Mouse (Mus musculus) CH12.LX (cell line): ENCODE results near the gene Rpa2. TPM values are rescaled to one million over a fixed set of nuclear protein-coding genes. Genes with fewer than 3 reads are reported as not detected.

ENCODE experiments used
- DNase-seq: peaks from one replicate; pipeline ENCODE4 v3.0.0-alpha.2; 2013; ENCODE audit errors: extremely low read depth
- H3K27ac ChIP-seq: 2 replicates; pipeline ENCODE4 v1.5.1; 2012; ENCODE audit warnings: low read depth, mild to moderate bottlenecking, control low read depth, moderate library complexity; ENCODE audit not compliant: insufficient read depth
- H3K27me3 ChIP-seq: replicated peaks from 2 replicates; pipeline ENCODE3; 2012; ENCODE audit warnings: inconsistent platforms
- H3K36me3 ChIP-seq, 2 experiments: replicated peaks in 1 of 2; 2 replicates each; pipeline versions ENCODE3 to v1.6.1; 2012; ENCODE audit warnings: inconsistent platforms in 1 of 2, low read length in 1 of 2, mild to moderate bottlenecking in 1 of 2, mixed read lengths in 1 of 2, moderate library complexity in 1 of 2; ENCODE audit not compliant: control insufficient read depth in 1 of 2, insufficient read depth in 1 of 2
- H3K4me1 ChIP-seq, 2 experiments: 2 replicates each; pipeline ENCODE4 v1.6.1; 2012; ENCODE audit warnings: inconsistent platforms in 1 of 2, moderate library complexity in 1 of 2; ENCODE audit not compliant: insufficient read depth in 2 of 2, control insufficient read depth in 1 of 2
- H3K4me2 ChIP-seq: 2 replicates; pipeline ENCODE4 v1.6.1; 2012; ENCODE audit warnings: low read depth, mild to moderate bottlenecking, control low read depth; ENCODE audit not compliant: poor library complexity, insufficient read depth, severe bottlenecking
- H3K4me3 ChIP-seq, 3 experiments: fragments of 150-350 bp in 1 of 3; sonication (generic) in 1 of 3; replicated peaks in 1 of 3; 2 replicates each; pipeline versions ENCODE3 to v1.5.1; 2011 to 2012; ENCODE audit warnings: low read depth in 2 of 3, low read length in 2 of 3, mild to moderate bottlenecking in 2 of 3, moderate library complexity in 2 of 3, control low read depth in 1 of 3, improper control_type of control experiment in 1 of 3, inconsistent platforms in 1 of 3, mixed read lengths in 1 of 3; ENCODE audit not compliant: poor library complexity in 1 of 3
- H3K79me2 ChIP-seq: replicated peaks from 2 replicates; pipeline ENCODE4 v1.6.1; 2012; ENCODE audit warnings: mild to moderate bottlenecking, moderate library complexity; ENCODE audit not compliant: control insufficient read depth, poor library complexity, insufficient read depth, severe bottlenecking; ENCODE audit errors: extremely low read depth
- H3K9ac ChIP-seq: 2 replicates; pipeline ENCODE4 v1.6.1; 2012; ENCODE audit warnings: low read depth, mild to moderate bottlenecking, control low read depth, moderate library complexity; ENCODE audit not compliant: insufficient read depth
- H3K9me3 ChIP-seq: replicated peaks from 2 replicates; pipeline ENCODE3; 2012; ENCODE audit warnings: low read length, inconsistent platforms, mixed read lengths
- BHLHE40 ChIP-seq: IDR thresholded peaks from 2 replicates; pipeline ENCODE4 v1.6.1; 2011; ENCODE audit warnings: mild to moderate bottlenecking, low read depth, low read length, improper control_type of control experiment
- CHD2 ChIP-seq: IDR thresholded peaks from 2 replicates; pipeline ENCODE4 v1.6.1; 2011; ENCODE audit warnings: low read length, improper control_type of control experiment
- ELF1 ChIP-seq: IDR thresholded peaks from 2 replicates; pipeline ENCODE4 v1.6.1; 2014; ENCODE audit warnings: low read depth, mild to moderate bottlenecking, inconsistent platforms, low read length, improper control_type of control experiment
- EP300 ChIP-seq: IDR thresholded peaks from 2 replicates; pipeline ENCODE4 v1.6.1; 2011; ENCODE audit warnings: low read length, improper control_type of control experiment
- ETS1 ChIP-seq: conservative IDR thresholded peaks from 2 replicates; pipeline ENCODE4 v1.6.1; 2012; ENCODE audit warnings: low read depth, mild to moderate bottlenecking, inconsistent platforms, low read length, improper control_type of control experiment, moderate library complexity
- HCFC1 ChIP-seq: IDR thresholded peaks from 2 replicates; pipeline ENCODE4 v1.6.1; 2012; ENCODE audit warnings: low read depth, mild to moderate bottlenecking, inconsistent platforms, low read length, improper control_type of control experiment
- IRF4 ChIP-seq: IDR thresholded peaks from 2 replicates; pipeline ENCODE4 v1.6.1; 2014; ENCODE audit warnings: low read depth, mild to moderate bottlenecking, inconsistent platforms, low read length, improper control_type of control experiment
- JUND ChIP-seq: conservative IDR thresholded peaks from 2 replicates; pipeline ENCODE4 v1.6.1; 2011; ENCODE audit warnings: low read depth, low read length, improper control_type of control experiment
- MAFK ChIP-seq: IDR thresholded peaks from 2 replicates; pipeline ENCODE4 v1.6.1; 2011; ENCODE audit warnings: low read length, improper control_type of control experiment; ENCODE audit not compliant: insufficient replicate concordance
- MAX ChIP-seq: IDR thresholded peaks from 2 replicates; pipeline ENCODE4 v1.6.1; 2011; ENCODE audit warnings: low read length, improper control_type of control experiment
- MAZ ChIP-seq: IDR thresholded peaks from 2 replicates; pipeline ENCODE4 v1.6.1; 2012; ENCODE audit warnings: low read depth, mild to moderate bottlenecking, inconsistent platforms, low read length, improper control_type of control experiment, moderate library complexity
- MEF2A ChIP-seq: IDR thresholded peaks from 2 replicates; pipeline ENCODE4 v1.6.1; 2014; ENCODE audit warnings: low read depth, mild to moderate bottlenecking, inconsistent platforms, low read length, improper control_type of control experiment, borderline replicate concordance
- MYC ChIP-seq: IDR thresholded peaks from 2 replicates; pipeline ENCODE4 v1.6.1; 2011; ENCODE audit warnings: low read depth, mild to moderate bottlenecking, improper control_type of control experiment, low read length
- NELFE ChIP-seq: IDR thresholded peaks from 2 replicates; pipeline ENCODE4 v1.6.1; 2011; ENCODE audit warnings: low read depth, low read length, improper control_type of control experiment
- POLR2A ChIP-seq: IDR thresholded peaks from 2 replicates; pipeline ENCODE4 v1.6.1; 2011; ENCODE audit warnings: low read depth, mild to moderate bottlenecking, improper control_type of control experiment, low read length
- RAD21 ChIP-seq: IDR thresholded peaks from 2 replicates; pipeline ENCODE4 v1.6.1; 2011; ENCODE audit warnings: low read depth, mild to moderate bottlenecking, low read length, improper control_type of control experiment, moderate library complexity
- SIN3A ChIP-seq: IDR thresholded peaks from 2 replicates; pipeline ENCODE4 v1.6.1; 2012; ENCODE audit warnings: low read length, improper control_type of control experiment, inconsistent platforms
- TBP ChIP-seq: conservative IDR thresholded peaks from 2 replicates; pipeline ENCODE4 v1.6.1; 2011; ENCODE audit warnings: low read depth, low read length, improper control_type of control experiment
- TCF12 ChIP-seq: IDR thresholded peaks from 2 replicates; pipeline ENCODE4 v1.6.1; 2014; ENCODE audit warnings: low read depth, mild to moderate bottlenecking, inconsistent platforms, low read length, improper control_type of control experiment
- ZC3H11A ChIP-seq: IDR thresholded peaks from 2 replicates; pipeline ENCODE4 v1.6.1; 2012; ENCODE audit warnings: low read depth, mild to moderate bottlenecking, inconsistent platforms, low read length, improper control_type of control experiment
- ZKSCAN1 ChIP-seq: IDR thresholded peaks from 2 replicates; pipeline ENCODE4 v1.6.1; 2012; ENCODE audit warnings: low read depth, inconsistent platforms, low read length, improper control_type of control experiment, borderline replicate concordance
- ZMIZ1 ChIP-seq: IDR thresholded peaks from 2 replicates; pipeline ENCODE4 v1.6.1; 2012; ENCODE audit warnings: low read depth, mild to moderate bottlenecking, inconsistent platforms, low read length, improper control_type of control experiment
- ZNF384 ChIP-seq: IDR thresholded peaks from 2 replicates; pipeline ENCODE4 v1.6.1; 2012; ENCODE audit warnings: low read depth, low read length, improper control_type of control experiment, inconsistent platforms
- dilution Hi-C: fragments of 300-500 bp; cut with MboI; formaldehyde crosslinking; loops from 2 replicates; pipeline ENCODE4 v1.14.3; 2020; ENCODE audit warnings: low sequenced_read_pairs; ENCODE audit not compliant: extremely low pct_unique_long_range_greater_than_20kb, extremely low pct_ligation_motif_present
- in situ Hi-C: fragments of 300-500 bp; cut with MboI; formaldehyde crosslinking; loops from 3 replicates; pipeline ENCODE4 v1.14.3; 2019; ENCODE audit warnings: low sequenced_read_pairs, low pct_ligation_motif_present, low pct_unique_long_range_greater_than_20kb, mixed read lengths
- polyA plus RNA-seq: library from polyadenylated mRNA; unstranded; fragments of >175 nt; gene quantifications from 2 replicates; pipeline ENCODE4 v1.2.1, GENCODE M21; 2012; ENCODE audit warnings: low read depth; ENCODE audit not compliant: insufficient read length
- total RNA-seq, 2 experiments: library from RNA; depleted of rRNA; stranded (reverse); fragments of 300-350 nt in 1 of 2; fragments of >200 nt in 1 of 2; gene quantifications; 2 replicates each; pipeline ENCODE4 v1.2.3; 2012 to 2014

Rpa2 gene
- total and polyA plus RNA-seq, 3 experiments: 80.2 to 142 (median 97.9) TPM

GRCm38 (mm10) chr4:132802171-132802637 lies 34.1 kb downstream of the Rpa2 start:
- DNase-seq: peak; percentile 80
- no peaks in the 10 kb centered on the region for H3K27me3 ChIP-seq
- H3K36me3 ChIP-seq: no peaks in the 10 kb centered on the region
- H3K4me1 ChIP-seq: peaks cover 10 to 61% of the 10 kb centered on the region in 2 experiments
- in situ Hi-C loops (no loop called here), dilution Hi-C loops (no loop called here)
- peak overlapping the region; percentile 90 for H3K4me2 ChIP-seq
- no peaks in the 10 kb centered on the region for H3K9me3 ChIP-seq
- 0 out of 2 replicates have a peak, but pooled peaks have one; percentile 28 for TF ChIP-seq MYC
- no peak for TF ChIP-seq ZMIZ1
- TF ChIP-seq MEF2A: peak; percentile 78; the same call in 1 of the 2 replicates
- TF ChIP-seq RAD21: no peak
- TF ChIP-seq MAFK: no peak
- TF ChIP-seq MAZ: 0 out of 2 replicates have a peak, but pooled peaks have one; percentile 44
- peak; percentile 95 for TF ChIP-seq TCF12
- TF ChIP-seq POLR2A: peak; percentile 70; the same call in 1 of the 2 replicates
- TF ChIP-seq MAX: 0 out of 2 replicates have a peak, but pooled peaks have one; percentile 33
- TF ChIP-seq SIN3A: peak; percentile 5; the same call in 1 of the 2 replicates
- TF ChIP-seq ZC3H11A: no peak
- peak; percentile 76 for TF ChIP-seq ELF1
- no peak for TF ChIP-seq TBP
- peak; percentile 80 for TF ChIP-seq ZNF384
- peak; percentile 76 for TF ChIP-seq EP300
- TF ChIP-seq ZKSCAN1: no peak
- peak; percentile 76 for TF ChIP-seq ETS1
- TF ChIP-seq BHLHE40: peak; percentile 50; the same call in 1 of the 2 replicates
- no peak for TF ChIP-seq JUND
- peak; percentile 61 for TF ChIP-seq NELFE
- peak; percentile 51; the same call in 1 of the 2 replicates for TF ChIP-seq CHD2
- TF ChIP-seq HCFC1: peak; percentile 46; the same call in 1 of the 2 replicates
- peak; percentile 83 for TF ChIP-seq IRF4
- H3K9ac ChIP-seq: peak overlapping the region; percentile 91
- peak overlapping the region; percentile 98 for H3K27ac ChIP-seq
- H3K79me2 ChIP-seq: no peaks in the 10 kb centered on the region
- peak overlapping the region; percentile 13 to 52 (median 43) for H3K4me3 ChIP-seq
